Mouse (Mus musculus) spleen, adult 2 months (tissue): ENCODE data around the gene Sertad2. TPM values are rescaled to one million over a fixed set of nuclear protein-coding genes. Genes with fewer than 3 reads are reported as not detected.
A peak's percentile ranks its signal among the peaks of the same experiment; 100 is the strongest.

ENCODE experiments used
- DNase-seq, 2 experiments: peaks; one replicate each; pipeline versions ENCODE4 v3.0.0 to v3.0.0-alpha.2; 2012 to 2021; ENCODE audit warnings: low spot score in 2 of 2, low read depth in 1 of 2
- H3K27ac ChIP-seq: fragments of 200-500 bp; 2 replicates; pipeline ENCODE4 v1.5.1; 2012; ENCODE audit warnings: low read length, inconsistent platforms; ENCODE audit not compliant: insufficient read depth
- H3K27me3 ChIP-seq: fragments of 200-500 bp; 2 replicates; pipeline ENCODE4 v1.6.1; 2012; ENCODE audit warnings: mild to moderate bottlenecking, moderate library complexity, low read length, inconsistent platforms; ENCODE audit not compliant: control insufficient read depth, insufficient read depth
- H3K36me3 ChIP-seq: fragments of 200-500 bp; 2 replicates; pipeline ENCODE4 v1.6.1; 2012; ENCODE audit warnings: mild to moderate bottlenecking, low read length, inconsistent platforms; ENCODE audit not compliant: control insufficient read depth, insufficient read depth
- H3K4me1 ChIP-seq: fragments of 200-500 bp; 2 replicates; pipeline ENCODE4 v1.6.1; 2011; ENCODE audit warnings: inconsistent platforms; ENCODE audit not compliant: control insufficient read depth, insufficient read depth, insufficient read length
- H3K4me3 ChIP-seq: fragments of 200-500 bp; 2 replicates; pipeline ENCODE4 v1.5.1; 2011; ENCODE audit warnings: mild to moderate bottlenecking, inconsistent platforms; ENCODE audit not compliant: insufficient read depth, insufficient read length; ENCODE audit errors: extremely low read depth
- CTCF ChIP-seq: fragments of 200-500 bp; IDR thresholded peaks from 2 replicates; pipeline ENCODE4 v1.5.1; 2011; ENCODE audit warnings: mild to moderate bottlenecking, inconsistent platforms; ENCODE audit not compliant: insufficient read depth, insufficient read length, insufficient replicate concordance; ENCODE audit errors: extremely low read depth
- POLR2A ChIP-seq: fragments of 200-500 bp; IDR thresholded peaks from 2 replicates; pipeline ENCODE4 v1.6.1; 2011; ENCODE audit warnings: low read depth, low read length, inconsistent platforms
- WGBS: fragments of 180-500 bp; shearing (Covaris S2); methylation state at CpG from one replicate; pipeline ENCODE4 v1.1.7; 2018; 5-methylcytosine and 5-hydroxymethylcytosine counted together
- polyA plus RNA-seq: library from polyadenylated mRNA; depleted of rRNA; stranded (reverse); fragments of >200 nt; gene quantifications from 2 replicates; pipeline ENCODE4 v1.2.3, GENCODE M21; 2012

Gene Sertad2
- polyA plus RNA-seq, 1 experiment = 22.3 TPM

- Histone ChIP-seq H3K4me3 (no peak overlapping the region), H3K27ac (peak overlapping the region; percentile 2; the same call in 1 of the 2 replicates), H3K4me1 (no peaks in the 10 kb centered on the region; the same call in 1 of the 2 replicates), H3K27me3 (no peaks in the 10 kb centered on the region), H3K36me3 (no peaks in the 10 kb centered on the region)
- no peak for TF ChIP-seq CTCF
- TF ChIP-seq POLR2A = no peak
- 70% methylated on average over 6 of the region's 6 CpGs for WGBS
- DNase-seq = no peak
Measured at GRCm38 (mm10) chr11:20635646-20636045, 92.6 kb downstream of the Sertad2 start.

GRCm38 (mm10) chr11:20636114-20636513 lies 93.1 kb downstream of the Sertad2 start:
- H3K36me3 ChIP-seq = no peaks in the 10 kb centered on the region
- no peak for DNase-seq
- no peak overlapping the region; the same call in 1 of the 2 replicates for H3K27ac ChIP-seq
- H3K4me3 ChIP-seq = no peak overlapping the region
- TF ChIP-seq POLR2A (no peak), CTCF (no peak)
- no peaks in the 10 kb centered on the region; the same call in 1 of the 2 replicates for H3K4me1 ChIP-seq
- no peaks in the 10 kb centered on the region for H3K27me3 ChIP-seq
- 68% methylated on average over 4 of the region's 4 CpGs for WGBS

- Histone ChIP-seq H3K27ac (no peak overlapping the region), H3K4me3 (no peak overlapping the region), H3K36me3 (no peaks in the 10 kb centered on the region), H3K27me3 (no peaks in the 10 kb centered on the region), H3K4me1 (no peaks in the 10 kb centered on the region)
- TF ChIP-seq POLR2A (no peak), CTCF (no peak)
- DNase-seq = no peak
Measured at GRCm38 (mm10) chr11:20637060-20637459, 94.0 kb downstream of the Sertad2 start.

- no peaks in the 10 kb centered on the region for H3K27me3 ChIP-seq
- TF ChIP-seq POLR2A (no peak), CTCF (peak; percentile 83; the same call in 1 of the 2 replicates)
- WGBS = 28% methylated on average over 3 of the region's 3 CpGs
- no peaks in the 10 kb centered on the region for H3K4me1 ChIP-seq
- DNase-seq = peak; percentile 42 to 74
- H3K27ac ChIP-seq = no peak overlapping the region
- H3K36me3 ChIP-seq = no peaks in the 10 kb centered on the region
- no peak overlapping the region for H3K4me3 ChIP-seq
Measured at GRCm38 (mm10) chr11:20638841-20639240, 95.8 kb downstream of the Sertad2 start.

GRCm38 (mm10) chr11:20639918-20640447 lies 96.9 kb downstream of the Sertad2 start:
- H3K36me3 ChIP-seq = no peaks in the 10 kb centered on the region
- no peaks in the 10 kb centered on the region for H3K4me1 ChIP-seq
- no peak overlapping the region for H3K27ac ChIP-seq
- WGBS = 70% methylated on average over 11 of the region's 11 CpGs
- H3K4me3 ChIP-seq = no peak overlapping the region
- H3K27me3 ChIP-seq = no peaks in the 10 kb centered on the region
- DNase-seq = no peak
- TF ChIP-seq CTCF (no peak), POLR2A (no peak)

GRCm38 (mm10) chr11:20642321-20642720 lies 99.3 kb downstream of the Sertad2 start:
- Histone ChIP-seq H3K4me3 (no peak overlapping the region), H3K27ac (no peak overlapping the region), H3K27me3 (no peaks in the 10 kb centered on the region), H3K36me3 (no peaks in the 10 kb centered on the region), H3K4me1 (no peaks in the 10 kb centered on the region)
- no peak for DNase-seq
- 93% methylated on average over 5 of the region's 5 CpGs for WGBS
- TF ChIP-seq CTCF (no peak), POLR2A (no peak)

- Histone ChIP-seq H3K27me3 (no peaks in the 10 kb centered on the region), H3K27ac (no peak overlapping the region), H3K4me3 (no peak overlapping the region), H3K36me3 (peaks cover 2% of the 10 kb centered on the region), H3K4me1 (no peaks in the 10 kb centered on the region)
- DNase-seq = no peak
- WGBS = 90% methylated on average over 5 of the region's 5 CpGs
- TF ChIP-seq CTCF (no peak), POLR2A (no peak)
Measured at GRCm38 (mm10) chr11:20643161-20643560, 100.1 kb downstream of the Sertad2 start.
